Mouse (Mus musculus): ENCODE results near the gene Pdxk.

Pdxk gene

DNA sequence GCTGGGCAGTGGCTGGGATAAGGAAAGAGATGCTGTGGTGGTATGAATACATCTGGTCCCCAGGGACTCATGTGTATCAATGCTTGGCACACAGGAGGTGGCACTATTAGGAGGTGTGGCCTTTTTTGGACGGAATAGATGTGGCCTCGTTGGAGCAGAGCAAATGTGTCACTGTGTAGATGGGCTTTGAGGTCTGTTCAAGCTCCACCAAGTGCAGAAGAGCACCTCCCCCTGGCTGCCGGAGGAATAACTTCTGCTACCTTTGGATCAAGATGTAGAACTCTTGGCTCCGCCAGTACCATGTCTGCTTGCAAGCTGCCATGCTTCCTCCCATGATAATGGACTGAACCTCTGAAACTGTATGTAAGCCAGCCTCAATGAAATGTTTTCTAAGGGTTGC lies 3.0 kb downstream of the Pdxk start:
- in situ Hi-C loops (cut with MboI, MseI): loop anchor here in 1 of 2 experiments (10.0 kb wide), 1 partner anchor 1213 kb away; no protein-coding TSS in a partner anchor

DNA sequence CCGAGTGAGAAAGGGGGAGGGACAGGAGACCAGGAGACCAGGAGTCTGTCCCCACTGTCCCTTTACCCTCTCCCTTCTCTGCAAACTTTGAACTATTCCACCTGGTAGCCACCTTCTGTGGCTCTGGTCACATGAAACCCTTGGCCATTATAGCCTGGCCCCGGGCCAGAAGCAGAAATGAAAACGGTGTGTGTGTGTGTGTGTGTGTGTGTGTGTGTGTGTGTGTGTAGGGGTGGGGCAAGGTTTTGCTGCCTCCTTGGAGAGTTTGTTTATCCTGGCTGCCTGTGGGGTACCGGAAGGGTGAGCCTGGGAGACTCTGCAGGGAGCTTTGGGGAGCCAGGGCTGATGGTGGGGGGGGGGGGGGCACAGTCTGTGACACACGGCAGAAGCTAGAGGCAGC lies 4.3 kb downstream of the Pdxk start:
- in situ Hi-C loops (cut with MboI, MseI): loop anchor here in 1 of 2 experiments (10.0 kb wide), 1 partner anchor 1214 kb away; no protein-coding TSS in a partner anchor

DNA sequence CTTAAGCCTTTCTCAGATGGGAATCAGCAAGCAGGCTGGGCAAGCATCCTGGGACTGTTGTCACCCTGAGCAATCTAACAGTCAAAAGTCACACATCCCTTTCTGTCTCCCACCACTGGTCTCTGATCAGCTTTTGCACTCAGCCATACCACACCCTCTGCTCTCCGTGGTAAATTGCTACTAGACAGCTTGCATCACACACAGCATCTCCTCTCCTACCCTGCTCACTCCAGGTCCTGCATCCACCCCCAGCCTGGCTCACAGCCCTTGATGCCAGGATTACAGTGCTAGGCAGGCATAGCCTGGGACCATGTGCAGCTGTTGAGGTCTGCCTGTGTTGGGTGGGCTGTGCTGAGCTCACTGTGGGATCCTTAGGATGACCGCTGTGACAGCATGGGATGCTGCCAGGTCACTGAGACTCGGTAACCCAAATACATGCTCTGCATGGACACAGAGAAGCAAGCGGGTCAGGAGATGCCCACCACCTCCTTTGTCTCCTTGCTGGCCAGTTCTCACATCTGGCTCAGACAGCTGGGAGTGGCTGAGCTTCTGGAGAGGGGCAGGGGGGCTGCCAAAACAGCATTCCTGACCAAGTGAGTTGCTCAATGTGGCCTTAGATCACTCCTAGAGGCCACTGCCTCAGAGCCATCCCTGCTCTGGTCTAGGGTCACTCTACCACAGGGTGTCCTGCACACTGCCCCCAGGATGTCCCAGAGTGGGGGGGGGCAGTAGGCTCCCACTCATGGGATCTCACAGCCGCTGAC lies 6.2 kb downstream of the Pdxk start:
- in situ Hi-C loops (cut with MboI, MseI): no loop called here

DNA sequence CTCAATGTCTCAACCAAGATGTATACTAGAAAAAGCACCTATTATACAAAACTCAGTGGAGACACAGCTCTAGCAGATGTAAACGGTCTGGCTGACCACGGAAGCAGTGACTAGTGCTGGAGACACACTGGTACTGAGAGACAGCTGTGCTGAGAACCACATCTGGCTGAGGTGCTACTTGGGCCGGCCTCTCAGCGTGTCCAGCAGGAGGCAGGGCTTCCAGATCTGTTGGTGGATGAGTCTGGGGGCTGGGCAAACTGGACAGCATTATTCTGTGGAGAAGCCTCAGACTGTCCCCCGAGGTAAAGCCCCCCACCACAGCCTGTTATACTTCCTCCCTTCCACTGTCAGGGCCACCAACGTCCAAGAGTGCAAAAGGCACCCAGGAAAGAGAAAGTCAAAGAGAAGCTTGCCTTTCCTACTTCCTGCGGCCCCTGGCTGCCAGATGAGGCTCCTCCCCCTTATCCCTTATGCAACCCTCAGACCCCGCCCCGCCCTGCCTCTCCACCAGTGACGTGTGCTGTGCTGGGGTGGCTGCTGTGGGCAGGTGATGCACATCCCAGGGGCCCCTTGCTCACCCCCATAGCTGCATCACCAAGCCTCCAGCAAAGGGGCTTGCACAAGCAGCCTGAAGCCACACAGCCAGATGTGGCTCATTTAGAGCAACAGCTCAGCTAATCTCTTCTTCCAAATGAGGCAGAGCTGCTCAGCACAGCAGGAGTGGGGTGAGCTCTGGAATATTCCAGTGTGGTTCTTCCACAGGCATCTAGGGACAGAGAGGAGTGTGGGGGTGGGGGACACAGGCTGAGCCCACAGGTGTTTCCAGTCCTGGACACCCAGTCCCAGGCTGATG lies 7.1 kb downstream of the Pdxk start:
- in situ Hi-C loops (cut with MboI, MseI): no loop called here

DNA sequence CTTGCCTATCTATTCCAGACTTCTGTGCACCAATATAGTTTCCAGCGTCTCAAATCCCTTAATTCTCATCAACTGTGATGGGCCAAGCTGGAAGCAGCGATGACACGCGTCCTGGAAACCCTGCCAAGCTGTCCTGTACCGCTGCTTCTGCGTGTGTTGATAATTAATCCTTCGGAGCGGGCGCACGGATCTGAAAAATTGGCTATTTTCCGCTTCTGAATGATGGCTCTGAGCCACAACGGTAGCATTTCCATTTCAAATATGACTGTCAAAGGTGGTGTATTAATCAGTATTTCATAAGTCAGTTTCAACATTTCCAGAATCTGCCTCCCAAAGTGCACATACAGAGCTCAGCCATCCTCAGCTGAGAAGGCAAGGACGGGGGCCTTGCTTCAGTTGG lies 8.1 kb downstream of the Pdxk start:
- in situ Hi-C loops (cut with MboI, MseI): no loop called here

DNA sequence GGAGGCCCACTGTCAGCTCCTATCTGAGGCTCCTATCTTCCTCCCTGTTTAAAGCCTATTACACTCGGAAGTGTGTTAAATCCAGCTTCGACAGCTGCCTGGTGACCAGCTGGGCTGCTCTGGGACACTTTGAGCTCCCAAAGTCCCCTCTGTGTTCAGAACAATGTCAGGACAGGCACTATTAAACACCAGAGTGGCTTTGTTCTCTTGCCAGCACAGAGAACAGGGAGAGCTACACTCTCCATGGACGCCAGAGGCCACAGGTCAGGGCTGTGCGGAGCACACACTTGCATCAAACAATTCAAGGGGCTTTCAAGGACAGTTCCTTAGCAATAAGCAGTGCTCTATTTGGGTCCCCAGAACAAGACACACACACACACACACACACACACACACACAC lies 12.1 kb downstream of the Pdxk start:
- in situ Hi-C loops (cut with MboI, MseI): no loop called here

DNA sequence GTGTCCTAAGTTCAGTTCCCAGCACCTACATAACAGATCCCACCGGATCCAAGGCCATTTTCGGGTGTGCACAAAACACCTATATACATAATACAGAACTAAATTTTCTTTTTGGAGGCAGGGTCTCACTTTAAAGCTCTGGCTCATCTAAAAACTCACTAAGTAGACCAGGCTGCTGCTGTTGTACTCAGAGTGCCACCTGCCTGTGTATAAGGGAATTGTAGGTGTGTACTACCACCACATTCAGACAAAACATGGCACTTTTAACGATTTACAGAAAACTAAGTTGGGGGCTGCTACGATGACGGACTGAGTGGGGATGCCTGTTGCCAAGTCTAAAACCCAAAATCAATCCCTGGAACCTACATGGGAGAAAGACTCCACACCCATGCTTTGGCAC lies 14.0 kb downstream of the Pdxk start:
- in situ Hi-C loops (cut with MboI, MseI): no loop called here

DNA sequence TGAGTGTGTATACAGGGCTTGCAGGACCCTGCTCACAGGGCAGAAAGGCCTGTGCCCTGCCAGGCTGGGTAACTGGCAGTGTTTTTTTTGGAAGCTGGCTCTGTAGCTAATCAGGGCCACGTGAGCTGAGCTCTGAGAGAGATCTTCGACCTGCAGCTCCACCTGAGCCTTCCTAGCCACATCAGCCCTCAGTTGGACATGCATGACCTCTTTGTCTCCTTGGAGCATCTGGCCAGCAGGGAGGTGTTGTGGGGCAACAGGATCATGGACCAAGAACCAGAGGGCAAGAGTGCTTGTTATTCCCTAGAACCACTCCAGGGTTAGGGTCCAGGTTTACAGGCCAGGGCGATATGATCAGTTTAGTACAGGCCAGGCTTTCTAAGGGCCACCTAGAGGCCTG lies 17.4 kb downstream of the Pdxk start:
- in situ Hi-C loops (cut with MboI, MseI): no loop called here

DNA sequence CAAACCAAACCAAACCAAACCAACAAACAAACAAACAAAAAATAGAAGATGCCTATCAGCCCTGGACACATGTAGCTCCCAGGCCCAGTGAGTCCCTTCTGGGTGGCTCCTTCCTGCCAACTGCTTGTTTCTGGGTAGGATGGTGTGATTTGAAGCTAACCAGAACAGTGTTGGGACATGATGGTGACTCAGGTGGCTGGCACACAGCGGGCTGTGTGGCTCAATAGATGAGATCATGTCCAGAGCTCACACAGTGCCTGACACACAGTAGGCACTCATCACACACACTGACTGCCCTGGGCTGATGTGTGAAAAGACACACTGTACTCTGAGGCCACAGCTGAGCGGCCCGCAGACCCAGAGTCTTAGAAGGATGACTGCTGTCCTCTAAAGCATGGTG lies 18.6 kb downstream of the Pdxk start:
- in situ Hi-C loops (cut with MboI, MseI): no loop called here

DNA sequence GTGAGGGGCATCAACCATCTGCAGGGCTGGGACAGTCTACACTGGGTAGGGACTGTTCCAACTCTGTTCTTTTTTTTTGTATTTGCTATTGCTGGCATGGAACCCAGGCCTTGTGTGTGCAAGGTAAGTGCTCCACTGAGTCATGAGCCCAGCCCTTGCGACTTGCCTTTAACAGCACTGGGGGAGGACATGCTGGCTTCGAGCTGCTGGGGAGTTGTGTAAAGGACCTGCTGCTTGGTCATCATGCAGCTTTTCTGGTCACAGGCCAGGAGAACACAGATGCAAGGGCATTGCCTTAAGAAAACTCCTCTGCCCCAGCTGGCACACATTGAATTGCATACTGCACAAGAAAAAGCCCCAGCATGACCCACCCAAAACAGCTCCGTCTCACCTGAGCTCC lies 22.5 kb downstream of the Pdxk start:
- in situ Hi-C loops (cut with MboI, MseI): no loop called here

DNA sequence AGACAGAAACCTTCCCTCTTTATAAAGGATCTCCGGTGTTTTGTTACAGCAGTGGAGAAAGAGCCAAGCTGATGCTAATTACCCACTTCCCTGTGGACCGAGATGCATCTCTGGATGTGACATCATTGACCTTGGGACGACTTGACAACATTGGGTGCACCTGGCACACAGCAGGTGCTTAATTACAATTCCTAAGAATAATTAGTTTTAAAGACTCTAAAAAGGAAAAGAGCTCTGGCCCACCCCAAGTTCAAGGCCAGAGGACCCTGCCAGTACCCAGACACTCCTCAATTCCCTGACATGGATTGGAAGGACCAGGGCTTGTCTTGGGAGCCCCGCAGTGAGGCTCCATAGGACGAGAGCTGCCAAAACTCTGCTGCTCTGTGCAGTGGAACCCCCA lies 23.2 kb downstream of the Pdxk start:
- in situ Hi-C loops (cut with MboI, MseI): no loop called here

DNA sequence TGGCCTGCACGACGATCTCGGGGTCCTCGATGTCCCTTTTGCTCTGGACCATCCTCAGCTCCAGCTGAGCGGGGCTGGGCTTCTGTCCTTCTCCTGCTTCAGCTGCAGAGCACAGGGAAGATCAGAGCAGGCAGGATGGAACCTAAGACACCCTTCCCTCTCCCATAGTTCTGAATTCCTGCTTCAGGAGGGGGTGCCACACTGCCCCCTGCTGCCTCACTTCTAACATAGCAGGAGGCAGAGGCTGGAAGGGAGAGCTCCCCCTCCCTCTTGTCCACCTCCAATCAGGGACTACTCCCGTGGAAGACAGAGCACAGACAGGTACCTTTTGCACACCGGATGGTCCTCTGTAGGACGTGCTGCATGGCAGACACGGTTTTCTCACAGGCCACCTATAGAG lies 24.0 kb downstream of the Pdxk start:
- in situ Hi-C loops (cut with MboI, MseI): no loop called here

DNA sequence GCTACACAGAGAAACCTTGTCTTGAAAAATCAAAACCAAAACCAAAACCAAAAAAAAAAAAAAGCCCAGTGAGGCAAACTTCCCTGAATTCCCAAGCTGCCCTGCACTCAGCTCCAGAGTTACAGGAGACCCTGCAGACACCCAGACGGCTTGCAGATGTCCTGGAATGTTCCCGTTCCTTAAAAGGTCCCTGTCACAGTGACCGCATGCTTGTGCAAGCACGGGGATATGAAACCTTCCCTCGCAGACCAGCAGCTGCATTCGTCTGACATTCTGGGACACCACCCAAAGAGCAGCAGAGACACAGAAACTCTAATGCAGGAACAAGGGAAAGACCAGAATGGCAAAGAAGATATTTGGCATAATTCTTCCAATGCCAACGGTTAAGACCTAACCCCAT lies 24.8 kb downstream of the Pdxk start:
- in situ Hi-C loops (cut with MboI, MseI): no loop called here

DNA sequence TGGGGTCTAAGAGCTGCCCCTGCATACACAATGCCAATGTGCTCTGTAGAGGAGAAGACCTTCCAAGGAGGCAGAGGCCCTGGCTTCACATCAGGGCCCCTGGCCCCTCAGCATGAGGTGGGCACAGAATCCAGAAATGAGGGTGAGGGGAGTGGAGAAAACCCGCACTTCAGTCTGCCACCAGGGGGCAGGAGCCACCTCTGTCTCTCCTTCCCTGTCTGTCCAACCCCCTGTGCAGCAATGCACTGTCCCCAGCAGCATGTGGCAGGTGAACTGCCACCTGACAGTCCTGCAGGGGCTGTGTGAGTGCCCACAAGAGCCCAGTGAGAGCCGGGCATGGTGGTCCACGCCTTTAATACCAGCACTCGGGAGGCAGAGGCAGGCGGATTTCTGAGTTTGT lies 25.2 kb downstream of the Pdxk start:
- in situ Hi-C loops (cut with MboI, MseI): no loop called here

DNA sequence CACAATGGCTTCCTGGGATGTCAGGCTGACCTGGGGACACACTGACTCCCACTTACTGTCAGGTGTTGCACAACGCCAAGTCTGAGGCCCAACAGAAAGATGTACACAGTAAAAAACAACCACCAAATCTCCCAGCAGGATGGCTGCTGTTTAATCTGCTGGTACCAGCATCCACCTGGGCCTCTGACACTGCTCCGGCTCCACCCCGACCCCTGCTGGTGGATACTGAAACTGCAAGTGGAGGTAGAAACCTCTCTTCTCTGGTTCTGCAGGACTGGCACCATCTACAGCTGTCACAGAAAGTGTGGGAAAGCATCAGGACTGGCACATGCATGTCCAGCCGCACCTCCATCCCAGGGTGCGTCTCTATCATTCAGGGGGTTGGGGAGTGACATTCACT lies 26.7 kb downstream of the Pdxk start:
- in situ Hi-C loops (cut with MboI, MseI): no loop called here

DNA sequence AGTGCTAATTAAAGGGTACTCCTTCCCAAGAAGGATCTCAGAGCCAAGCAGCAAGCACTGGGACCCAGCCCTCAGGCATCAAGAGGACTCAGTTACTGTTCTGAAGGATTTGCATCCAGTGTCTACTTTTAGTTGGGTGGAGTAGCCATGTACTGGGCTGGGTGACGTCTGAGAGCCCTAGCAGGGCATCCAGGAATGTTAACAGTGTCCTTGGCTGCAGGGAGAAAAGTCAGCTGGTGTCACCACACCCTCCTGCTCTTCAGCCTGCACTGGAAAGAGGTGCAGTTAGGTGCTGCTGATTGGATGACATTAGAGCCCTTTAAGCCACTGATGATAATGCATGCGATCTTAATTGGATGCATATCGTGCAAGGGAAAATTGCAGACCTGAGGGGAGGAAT lies 31.9 kb downstream of the Pdxk start:
- in situ Hi-C loops (cut with MboI, MseI): no loop called here

DNA sequence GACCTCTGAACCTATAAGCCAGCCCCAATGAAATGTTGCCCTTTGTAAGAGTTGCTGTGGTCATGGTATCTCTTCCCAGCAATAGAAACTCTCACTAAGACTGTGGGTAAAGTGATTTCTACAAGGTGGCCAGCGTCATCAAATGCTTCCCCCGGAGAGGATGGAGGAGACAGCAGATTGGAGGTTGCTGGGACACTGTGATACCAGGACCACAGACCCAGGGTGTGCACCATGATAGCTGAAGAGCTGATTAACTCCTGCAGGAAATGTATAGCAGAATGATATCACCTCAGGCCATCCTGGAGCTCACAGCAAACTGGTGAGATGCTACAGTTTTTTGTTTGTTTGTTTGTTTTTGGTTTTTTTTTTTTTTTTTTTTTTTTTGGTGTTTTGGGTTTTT lies 35.0 kb downstream of the Pdxk start:
- in situ Hi-C loops (cut with MboI, MseI): no loop called here

DNA sequence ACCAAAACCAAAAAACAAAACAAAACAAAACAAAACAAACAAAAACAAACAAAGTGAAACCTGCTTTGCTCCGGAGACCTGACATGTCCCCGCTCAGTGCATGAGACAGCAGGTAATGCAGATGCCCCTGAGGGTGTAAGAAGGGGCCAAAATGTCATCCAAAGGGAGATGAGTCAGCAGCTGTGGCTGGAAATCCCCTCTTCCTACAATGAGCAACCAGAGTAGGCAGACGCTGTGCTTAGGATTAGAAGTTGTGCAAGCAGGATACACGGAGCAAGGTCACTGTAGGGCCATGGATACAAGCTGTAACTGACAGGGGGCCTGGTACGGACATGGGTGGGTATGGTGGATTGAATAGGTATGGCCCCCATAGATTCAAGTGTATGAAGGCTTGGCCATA lies 35.6 kb downstream of the Pdxk start:
- in situ Hi-C loops (cut with MboI, MseI): no loop called here

DNA sequence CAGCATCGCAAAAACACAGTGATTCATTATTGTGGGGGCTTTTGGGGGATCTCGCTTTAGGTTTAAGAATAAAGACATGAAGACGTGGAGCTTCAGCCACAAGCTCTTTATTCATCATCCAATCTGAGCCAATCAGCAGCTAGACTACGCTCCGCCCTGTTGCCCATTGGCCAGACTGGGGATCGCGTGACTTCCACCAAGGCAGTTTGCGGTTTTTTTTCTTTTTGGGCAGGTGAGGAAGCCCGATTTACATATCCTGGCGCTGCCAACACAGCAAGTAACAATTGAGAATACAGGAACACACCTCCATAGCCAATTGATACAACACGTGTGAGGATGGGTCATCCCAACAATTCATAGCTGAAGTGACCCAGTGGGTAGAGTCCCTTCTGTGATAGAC lies 36.7 kb downstream of the Pdxk start:
- in situ Hi-C loops (cut with MboI, MseI): no loop called here

DNA sequence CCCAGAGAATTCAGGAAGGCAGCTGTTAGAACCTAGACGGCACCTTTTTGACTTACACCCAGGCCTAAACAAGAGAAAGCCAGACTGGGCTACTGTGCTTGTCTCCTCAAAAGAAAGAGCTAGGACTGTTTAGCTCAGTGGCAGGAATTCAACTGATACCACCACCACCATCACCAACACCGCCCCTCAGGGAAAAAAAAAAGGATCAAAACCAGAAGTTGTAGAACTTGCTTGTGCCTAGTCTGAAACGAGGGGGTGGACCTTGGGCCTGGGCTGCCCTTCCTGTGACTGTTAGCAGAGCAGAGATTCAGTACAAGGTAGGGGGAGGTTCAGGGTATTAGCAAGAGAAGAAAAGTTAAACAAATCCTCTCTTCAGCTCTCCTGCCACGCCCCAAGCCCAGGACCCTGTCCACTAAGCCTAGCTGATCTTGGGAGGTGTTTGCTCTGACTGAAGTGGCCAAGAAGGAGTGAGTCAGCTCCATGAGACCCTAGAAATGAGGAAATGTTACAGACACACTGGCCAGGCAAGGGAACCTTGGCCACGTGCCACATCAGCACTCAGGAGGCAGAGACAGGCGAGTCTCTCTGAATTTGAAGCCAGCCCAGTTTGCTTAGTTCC lies 38.5 kb downstream of the Pdxk start:
- in situ Hi-C loops (cut with MboI, MseI): no loop called here

DNA sequence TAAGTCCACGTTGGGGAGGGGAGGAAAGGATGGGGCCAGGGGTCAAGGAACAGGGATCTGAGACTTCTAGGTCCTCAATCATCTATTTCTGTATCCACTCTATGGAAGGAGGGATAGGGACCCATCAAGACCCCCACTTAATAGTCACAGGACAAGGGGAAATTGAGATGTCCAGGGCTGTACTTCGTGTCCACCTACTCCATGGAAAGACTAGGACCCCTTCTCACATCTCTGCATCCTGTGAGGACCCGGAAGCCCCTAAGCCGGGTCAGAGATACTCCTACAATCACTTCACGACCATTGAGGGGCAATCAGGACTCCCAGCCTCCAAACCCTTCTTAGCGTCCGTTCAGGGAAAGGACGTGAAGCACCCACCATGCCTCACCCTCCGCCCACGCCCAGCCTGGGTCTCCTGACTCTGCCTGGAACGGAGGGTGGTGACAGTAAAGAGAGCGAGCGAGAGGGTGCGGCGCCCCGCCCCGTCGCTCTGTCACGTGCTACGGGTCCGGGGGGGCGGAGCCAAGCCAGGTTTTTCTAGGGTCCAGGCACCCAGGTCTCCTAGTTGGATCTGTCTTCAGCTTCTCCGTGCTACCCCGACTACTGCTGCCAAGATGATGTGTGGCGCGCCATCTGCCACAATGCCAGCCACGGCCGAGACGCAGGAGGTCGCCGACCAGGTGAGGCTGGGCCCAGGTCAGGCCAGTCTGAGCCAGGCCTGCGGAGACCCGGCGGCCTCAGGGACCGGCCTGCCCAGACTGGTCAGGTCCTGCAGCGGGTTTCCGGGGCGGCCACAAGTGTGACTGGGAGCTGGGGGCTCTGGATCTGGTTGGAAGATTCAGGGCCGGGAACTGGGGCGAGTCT lies 39.4 kb downstream of the Pdxk start, which contains the start of gene Cstb:
Gene Cstb (plus strand): TSS at position 489 of the 861 bp plus-strand sequence.
- in situ Hi-C loops (cut with MboI, MseI): no loop called here

DNA sequence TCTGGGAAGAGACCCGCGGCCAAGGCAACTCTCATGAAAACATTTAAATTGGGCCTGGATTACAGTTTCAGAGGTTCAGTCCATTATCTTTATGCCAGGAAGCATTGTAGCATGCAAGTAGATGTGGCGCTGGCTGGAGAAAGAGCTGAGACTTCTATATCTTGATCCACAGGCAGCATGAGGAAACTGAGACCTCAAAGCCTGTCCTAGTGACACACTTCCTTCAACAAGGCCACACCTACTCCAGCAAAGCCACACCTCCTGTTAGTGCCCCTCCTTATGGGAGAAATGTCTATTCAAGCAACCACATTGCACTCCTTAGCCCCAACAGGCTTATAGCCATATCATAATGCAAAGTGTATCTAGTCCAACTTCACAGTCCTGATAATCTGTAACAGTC lies 42.2 kb downstream of the Pdxk start:
- in situ Hi-C loops (cut with MboI, MseI): no loop called here
